Mouse (Mus musculus) liver, embryonic 13.5 days (tissue): Measurements from ENCODE around the gene Slc22a18. TPM values are rescaled to one million over a fixed set of nuclear protein-coding genes. Genes with fewer than 3 reads are reported as not detected.
"Not testable (repeated sequence)": the region's sequence is repeated elsewhere in the genome, so short reads cannot be mapped to it uniquely, and the experiment has no call there.

Source experiments
- ATAC-seq: fragments of 200-750 bp; cut with Nextera tagmentation; 2 replicates; pipeline ENCODE4 v1.8.0; 2017; ENCODE audit warnings: low read depth, mild to moderate bottlenecking, moderate number of reproducible peaks, moderate library complexity
- DNase-seq: peaks from one replicate; pipeline ENCODE4 v3.0.0; 2022
- H3K27ac ChIP-seq: fragments of 300-500 bp; sonication (generic); 2 replicates; pipeline ENCODE4 v1.5.1; 2015; ENCODE audit warnings: moderate library complexity, mild to moderate bottlenecking, inconsistent platforms
- H3K27me3 ChIP-seq: fragments of 300-500 bp; sonication (generic); 2 replicates; pipeline ENCODE4 v1.6.1; 2015; ENCODE audit warnings: mild to moderate bottlenecking, inconsistent platforms
- H3K36me3 ChIP-seq: fragments of 300-500 bp; sonication (generic); 2 replicates; pipeline ENCODE4 v1.6.1; 2015; ENCODE audit warnings: mild to moderate bottlenecking, inconsistent platforms
- H3K4me1 ChIP-seq: fragments of 300-500 bp; sonication (generic); replicated peaks from 2 replicates; pipeline ENCODE4 v1.6.1; 2015; ENCODE audit warnings: inconsistent platforms
- H3K4me2 ChIP-seq: fragments of 300-500 bp; sonication (generic); 2 replicates; pipeline ENCODE4 v1.6.1; 2015; ENCODE audit warnings: inconsistent platforms, mild to moderate bottlenecking, moderate library complexity
- H3K4me3 ChIP-seq: fragments of 300-500 bp; sonication (generic); replicated peaks from 2 replicates; pipeline ENCODE4 v1.5.1; 2015; ENCODE audit warnings: mild to moderate bottlenecking, inconsistent platforms
- H3K9ac ChIP-seq: fragments of 300-500 bp; sonication (generic); 2 replicates; pipeline ENCODE4 v1.6.1; 2015; ENCODE audit warnings: mild to moderate bottlenecking, inconsistent platforms
- H3K9me3 ChIP-seq: fragments of 300-500 bp; sonication (generic); replicated peaks from 2 replicates; pipeline ENCODE4 v1.6.1; 2016; ENCODE audit warnings: inconsistent platforms
- WGBS: fragments of 180-500 bp; shearing (Covaris S2); methylation state at CpG from one replicate; pipeline ENCODE4 v1.1.7; 2015; ENCODE audit not compliant: insufficient replicate concordance; 5-methylcytosine and 5-hydroxymethylcytosine counted together
- polyA plus RNA-seq: library from polyadenylated mRNA; unstranded; fragments of >200 nt; fragmentation: Nextera tagmentation; extraction: Ambion mirVana; gene quantifications from 2 replicates; pipeline ENCODE4 v1.2.1, GENCODE M21; 2015

The Slc22a18 gene
- polyA plus RNA-seq, 1 experiment from 2014 or later = 6.7 TPM

DNA sequence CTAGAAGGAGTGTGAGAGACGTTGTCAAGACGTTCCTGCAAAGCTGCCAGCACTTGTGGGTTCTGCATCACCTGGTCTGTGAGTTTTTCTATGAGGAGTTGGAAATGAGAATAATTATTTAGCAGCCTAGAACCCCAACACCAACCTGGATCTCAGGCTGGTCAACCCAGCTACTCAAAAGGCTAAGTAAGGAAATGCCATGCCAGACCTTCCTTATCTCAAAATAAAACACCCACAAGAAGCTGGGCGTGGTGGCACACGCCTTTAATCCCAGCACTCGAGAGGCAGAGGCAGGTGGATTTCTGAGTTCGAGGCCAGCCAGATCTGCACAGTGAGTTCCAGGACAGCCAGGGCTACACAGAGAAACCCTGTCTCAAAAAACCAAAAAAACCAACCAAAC is 64.7 kb downstream of the Slc22a18 start:
- not testable (repeated sequence) for H3K9me3 ChIP-seq, H3K27me3 ChIP-seq, H3K4me3 ChIP-seq, H3K4me2 ChIP-seq, H3K9ac ChIP-seq
- peak overlapping the region; percentile 36; the same call in 1 of the 2 replicates for H3K27ac ChIP-seq
- peaks cover 76% of the 10 kb centered on the region for H3K36me3 ChIP-seq
- H3K4me1 ChIP-seq = peaks cover 72% of the 10 kb centered on the region
- 42% methylated on average over 6 of the region's 6 CpGs for WGBS
- DNase-seq = peak; percentile 34
- ATAC-seq = peak; percentile 39

DNA sequence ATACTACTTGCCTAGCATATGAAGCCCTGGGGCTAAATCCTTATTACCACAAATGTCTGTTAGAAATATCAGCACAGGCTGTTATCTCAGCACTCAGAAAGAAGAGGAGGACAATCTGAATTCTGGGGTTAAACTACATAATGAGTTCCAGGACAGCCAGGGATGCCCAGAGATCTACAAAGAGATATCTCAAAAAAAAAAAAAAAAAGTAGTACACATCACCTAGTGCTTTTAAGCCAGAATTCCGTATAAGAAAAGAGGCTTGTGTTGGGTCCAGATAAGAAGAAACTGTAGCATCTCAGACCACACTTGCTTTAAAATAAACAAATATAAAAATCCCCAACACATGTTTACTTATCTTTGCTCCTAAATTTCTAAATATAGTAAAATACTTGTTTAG is 65.1 kb downstream of the Slc22a18 start:
- H3K9ac ChIP-seq = no peak overlapping the region
- WGBS = 33% methylated on average over 1 of the region's 1 CpGs
- ATAC-seq = no peak
- H3K4me1 ChIP-seq = peaks cover 71% of the 10 kb centered on the region
- no peak overlapping the region for H3K4me3 ChIP-seq
- H3K27me3 ChIP-seq = no peaks in the 10 kb centered on the region
- no peak for DNase-seq
- 0 out of 2 replicates have a peak overlapping the region, but pooled peaks have one; percentile 36 for H3K27ac ChIP-seq
- no peak overlapping the region for H3K4me2 ChIP-seq
- peaks cover 72% of the 10 kb centered on the region for H3K36me3 ChIP-seq
- no peaks in the 10 kb centered on the region for H3K9me3 ChIP-seq

DNA sequence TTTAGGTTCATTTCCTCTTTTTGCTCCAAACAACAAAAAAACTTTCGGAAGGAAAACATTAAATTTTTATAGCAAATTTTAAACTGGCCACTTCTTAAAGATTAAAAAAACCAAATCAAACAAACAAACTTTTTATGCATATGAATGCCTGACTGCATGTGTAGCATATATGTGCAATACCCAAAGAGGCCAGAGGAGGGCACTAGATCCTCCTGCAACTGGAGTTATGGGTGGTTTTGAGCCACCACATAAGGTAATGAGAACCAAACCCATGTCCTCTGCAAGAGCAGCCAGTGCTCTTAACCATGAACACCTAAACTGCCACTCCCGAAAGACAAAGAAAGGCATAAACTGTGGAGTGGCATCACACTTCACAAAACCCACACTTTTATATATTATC is 70.8 kb downstream of the Slc22a18 start:
- H3K36me3 ChIP-seq = peaks cover 31% of the 10 kb centered on the region
- no peaks in the 10 kb centered on the region for H3K27me3 ChIP-seq
- ATAC-seq (no peak), DNase-seq (peak; percentile 27)
- no peak overlapping the region for H3K9ac ChIP-seq
- no peak overlapping the region for H3K4me3 ChIP-seq
- no peaks in the 10 kb centered on the region for H3K9me3 ChIP-seq
- no peak overlapping the region for H3K4me2 ChIP-seq
- peaks cover 72% of the 10 kb centered on the region for H3K4me1 ChIP-seq
- H3K27ac ChIP-seq = no peak overlapping the region
- WGBS = 86% methylated on average over 2 of the region's 2 CpGs

GRCm38 (mm10) chr7:143546554-143546953 is 73.0 kb downstream of the Slc22a18 start:
- H3K9ac ChIP-seq = no peak overlapping the region; the same call in 1 of the 2 replicates

GRCm38 (mm10) chr7:143548231-143548961 is 74.9 kb downstream of the Slc22a18 start:
- Histone ChIP-seq H3K27me3 (no peaks in the 10 kb centered on the region), H3K27ac (peak overlapping the region; percentile 86), H3K4me1 (peaks cover 52% of the 10 kb centered on the region), H3K36me3 (peaks cover 21% of the 10 kb centered on the region), H3K9ac (peak overlapping the region; percentile 90), H3K4me2 (peak overlapping the region; percentile 88), H3K4me3 (peak overlapping the region; percentile 82), H3K9me3 (no peaks in the 10 kb centered on the region)
- under 1% methylated on average over 63 of the region's 63 CpGs for WGBS
- DNase-seq (no peak), ATAC-seq (peak; percentile 81)

More at GRCm38 (mm10) chr7:143546554-143546953, 73.0 kb downstream of the Slc22a18 start:
- Histone ChIP-seq H3K4me2 (peak overlapping the region; percentile 88; the same call in 1 of the 2 replicates), H3K27me3 (no peaks in the 10 kb centered on the region), H3K9me3 (no peaks in the 10 kb centered on the region), H3K4me1 (peaks cover 67% of the 10 kb centered on the region), H3K36me3 (peaks cover 14% of the 10 kb centered on the region), H3K4me3 (no peak overlapping the region), H3K27ac (no peak overlapping the region)
- DNase-seq (no peak), ATAC-seq (no peak)
- WGBS = 48% methylated on average over 2 of the region's 2 CpGs

Other genes with a start within 250 kb of the Slc22a18 start
- gene Cdkn1c, start 12.7 kb upstream of the Slc22a18 start, polyA plus RNA-seq = 178 and 199 TPM in 2 replicates
- gene Phlda2, start 29.4 kb downstream of the Slc22a18 start, polyA plus RNA-seq = 23.6 and 25.4 TPM in 2 replicates
- 96.7 and 108 TPM in 2 replicates for gene Nap1l4, start 75.4 kb downstream of the Slc22a18 start, polyA plus RNA-seq
- 64.3 and 69.3 TPM in 2 replicates for gene Cars, start 126.4 kb downstream of the Slc22a18 start, polyA plus RNA-seq
- gene Tnfrsf26, start 155.0 kb downstream of the Slc22a18 start, polyA plus RNA-seq = 0.54 and 0.64 TPM in 2 replicates
- 1.0 and 1.2 TPM in 2 replicates for gene Tnfrsf22, start 175.9 kb downstream of the Slc22a18 start, polyA plus RNA-seq
- gene Tnfrsf23, start 212.1 kb downstream of the Slc22a18 start, polyA plus RNA-seq = 0.17 and 0.44 TPM in 2 replicates